Mouse (Mus musculus) lung, postnatal 36 days (tissue): ENCODE results near the gene Thsd7a.
A peak's percentile ranks its signal among the peaks of the same experiment; 100 is the strongest.

ENCODE experiments used
- DNase-seq: peaks from one replicate; pipeline ENCODE4 v3.0.0; 2022; ENCODE audit warnings: mixed read lengths

Thsd7a gene

GRCm38 (mm10) chr6:12649633-12650032 is 99.6 kb downstream of the Thsd7a start:
- DNase-seq = no peak

- DNase-seq = no peak
Observed at GRCm38 (mm10) chr6:12628637-12629246, 120.5 kb downstream of the Thsd7a start.

GRCm38 (mm10) chr6:12606638-12607246 is 142.5 kb downstream of the Thsd7a start:
- no peak for DNase-seq

GRCm38 (mm10) chr6:12602927-12603326 is 146.3 kb downstream of the Thsd7a start:
- no peak for DNase-seq

- no peak for DNase-seq
Observed at GRCm38 (mm10) chr6:12602161-12602560, 147.0 kb downstream of the Thsd7a start.

GRCm38 (mm10) chr6:12584456-12584855 is 164.8 kb downstream of the Thsd7a start:
- no peak for DNase-seq

GRCm38 (mm10) chr6:12581143-12581542 is 168.1 kb downstream of the Thsd7a start:
- no peak for DNase-seq

GRCm38 (mm10) chr6:12575619-12576216 is 173.5 kb downstream of the Thsd7a start:
- no peak for DNase-seq

GRCm38 (mm10) chr6:12572202-12572601 is 177.0 kb downstream of the Thsd7a start:
- DNase-seq = no peak

- no peak for DNase-seq
Observed at GRCm38 (mm10) chr6:12565136-12565535, 184.1 kb downstream of the Thsd7a start.

- no peak for DNase-seq
Observed at GRCm38 (mm10) chr6:12562336-12562735, 186.9 kb downstream of the Thsd7a start.

GRCm38 (mm10) chr6:12560500-12560899 is 188.7 kb downstream of the Thsd7a start:
- no peak for DNase-seq

GRCm38 (mm10) chr6:12555114-12556099 is 193.8 kb downstream of the Thsd7a start:
- DNase-seq = no peak

- DNase-seq = no peak
Observed at GRCm38 (mm10) chr6:12551176-12551575, 198.0 kb downstream of the Thsd7a start.

GRCm38 (mm10) chr6:12550054-12550655 is 199.1 kb downstream of the Thsd7a start:
- DNase-seq = peak; percentile 2

GRCm38 (mm10) chr6:12544096-12544495 is 205.1 kb downstream of the Thsd7a start:
- peak; percentile 5 for DNase-seq

- DNase-seq = no peak
Observed at GRCm38 (mm10) chr6:12542496-12542895, 206.7 kb downstream of the Thsd7a start.

- DNase-seq = no peak
Observed at GRCm38 (mm10) chr6:12519121-12519520, 230.1 kb downstream of the Thsd7a start.

- DNase-seq = no peak
Observed at GRCm38 (mm10) chr6:12518283-12518903, 230.8 kb downstream of the Thsd7a start.

- no peak for DNase-seq
Observed at GRCm38 (mm10) chr6:12517726-12518125, 231.5 kb downstream of the Thsd7a start.

- no peak for DNase-seq
Observed at GRCm38 (mm10) chr6:12506877-12507276, 242.3 kb downstream of the Thsd7a start.

- no peak for DNase-seq
Observed at GRCm38 (mm10) chr6:12503867-12504266, 245.3 kb downstream of the Thsd7a start.
